Mouse (Mus musculus): Measurements from ENCODE around the gene Pdzk1. TPM values are rescaled to one million over a fixed set of nuclear protein-coding genes. Genes with fewer than 3 reads are reported as not detected.

Pdzk1 gene
- polyA plus RNA-seq, 1 experiment from 2014 or later, result not detected

Other genes with a start within 250 kb of the Pdzk1 start
- 18.8 and 22.8 TPM in 2 replicates for gene Polr3gl, start 235.1 kb upstream of the Pdzk1 start, polyA plus RNA-seq (2014; fragmentation: Nextera tagmentation; extraction: Ambion mirVana)
- gene Ankrd34a, start 232.6 kb upstream of the Pdzk1 start, polyA plus RNA-seq (2014; fragmentation: Nextera tagmentation; extraction: Ambion mirVana), result 1.5 and 1.7 TPM in 2 replicates
- 5.7 and 6.4 TPM in 2 replicates for gene Lix1l, start 228.1 kb upstream of the Pdzk1 start, polyA plus RNA-seq (2014; fragmentation: Nextera tagmentation; extraction: Ambion mirVana)
- 240 and 241 TPM in 2 replicates for gene Rbm8a, start 199.4 kb upstream of the Pdzk1 start, polyA plus RNA-seq (2014; fragmentation: Nextera tagmentation; extraction: Ambion mirVana)
- 48.4 and 49.2 TPM in 2 replicates for gene Pex11b, start 193.9 kb upstream of the Pdzk1 start, polyA plus RNA-seq (2014; fragmentation: Nextera tagmentation; extraction: Ambion mirVana)
- gene Gm42957, start 193.8 kb upstream of the Pdzk1 start, polyA plus RNA-seq (2014; fragmentation: Nextera tagmentation; extraction: Ambion mirVana), result 0.11 and 0.34 TPM in 2 replicates
- gene Itga10, start 183.7 kb upstream of the Pdzk1 start, polyA plus RNA-seq (2014; fragmentation: Nextera tagmentation; extraction: Ambion mirVana), result 0.92 and 0.96 TPM in 2 replicates
- gene Ankrd35, start 159.2 kb upstream of the Pdzk1 start, polyA plus RNA-seq (2014; fragmentation: Nextera tagmentation; extraction: Ambion mirVana), result 0.31 and 0.45 TPM in 2 replicates
- 41.4 and 42.8 TPM in 2 replicates for gene Pias3, start 132.9 kb upstream of the Pdzk1 start, polyA plus RNA-seq (2014; fragmentation: Nextera tagmentation; extraction: Ambion mirVana)
- gene Nudt17, start 120.7 kb upstream of the Pdzk1 start, polyA plus RNA-seq (2014; fragmentation: Nextera tagmentation; extraction: Ambion mirVana), result 8.9 and 10.8 TPM in 2 replicates
- 38.1 and 42.8 TPM in 2 replicates for gene Polr3c, start 101.7 kb upstream of the Pdzk1 start, polyA plus RNA-seq (2014; fragmentation: Nextera tagmentation; extraction: Ambion mirVana)
- 70.0 and 70.7 TPM in 2 replicates for gene Rnf115, start 101.6 kb upstream of the Pdzk1 start, polyA plus RNA-seq (2014; fragmentation: Nextera tagmentation; extraction: Ambion mirVana)
- 0.20 and 0.21 TPM in 2 replicates for gene Cd160, start 67 bp downstream of the Pdzk1 start, polyA plus RNA-seq (2014; fragmentation: Nextera tagmentation; extraction: Ambion mirVana)
- 3.7 and 4.8 TPM in 2 replicates for gene Gja5, start 75.4 kb downstream of the Pdzk1 start, polyA plus RNA-seq (2014; fragmentation: Nextera tagmentation; extraction: Ambion mirVana)
- gene Gpr89, start 76.1 kb downstream of the Pdzk1 start, polyA plus RNA-seq (2014; fragmentation: Nextera tagmentation; extraction: Ambion mirVana), result 37.0 and 40.7 TPM in 2 replicates
- gene Gja8, start 96.7 kb downstream of the Pdzk1 start, polyA plus RNA-seq (2014; fragmentation: Nextera tagmentation; extraction: Ambion mirVana), result not detected in 2 replicates

Data from limb, embryonic 11.5 days (tissue).